Mouse (Mus musculus) embryonic facial prominence, embryonic 10.5 days (tissue): Measurements from ENCODE around the gene Shisa4. TPM values are rescaled to one million over a fixed set of nuclear protein-coding genes. Genes with fewer than 3 reads are reported as not detected.

Experiments
- polyA plus RNA-seq: library from polyadenylated mRNA; unstranded; fragments of >200 nt; fragmentation: Nextera tagmentation; extraction: Ambion mirVana; gene quantifications from 2 replicates; pipeline ENCODE4 v1.2.1, GENCODE M21; 2016

Gene Shisa4
- polyA plus RNA-seq, 1 experiment from 2014 or later: 53.5 TPM

Other genes starting within 250 kb of the Shisa4 start
- 1.3 and 2.1 TPM in 2 replicates for gene Ptpn7, start 242.5 kb downstream of the Shisa4 start, polyA plus RNA-seq
- 48.3 and 50.3 TPM in 2 replicates for gene Arl8a, start 228.4 kb downstream of the Shisa4 start, polyA plus RNA-seq
- gene Gpr37l1, start 207.6 kb downstream of the Shisa4 start, polyA plus RNA-seq: not detected in 2 replicates
- gene Elf3, start 116.7 kb downstream of the Shisa4 start, polyA plus RNA-seq: 6.3 and 6.4 TPM in 2 replicates
- 97.1 and 100 TPM in 2 replicates for gene Rnpep, start 91.2 kb downstream of the Shisa4 start, polyA plus RNA-seq
- gene Timm17a, start 61.5 kb downstream of the Shisa4 start, polyA plus RNA-seq: 213 and 215 TPM in 2 replicates
- gene Lmod1, start 50.4 kb downstream of the Shisa4 start, polyA plus RNA-seq: 0.31 and 0.33 TPM in 2 replicates
- gene Ipo9, start 55.3 kb upstream of the Shisa4 start, polyA plus RNA-seq: 182 and 203 TPM in 2 replicates
- 24.1 and 27.6 TPM in 2 replicates for gene Nav1, start 232.1 kb upstream of the Shisa4 start, polyA plus RNA-seq